Mouse (Mus musculus): ENCODE measurements around the gene Cyb5d1.

The Cyb5d1 gene

DNA sequence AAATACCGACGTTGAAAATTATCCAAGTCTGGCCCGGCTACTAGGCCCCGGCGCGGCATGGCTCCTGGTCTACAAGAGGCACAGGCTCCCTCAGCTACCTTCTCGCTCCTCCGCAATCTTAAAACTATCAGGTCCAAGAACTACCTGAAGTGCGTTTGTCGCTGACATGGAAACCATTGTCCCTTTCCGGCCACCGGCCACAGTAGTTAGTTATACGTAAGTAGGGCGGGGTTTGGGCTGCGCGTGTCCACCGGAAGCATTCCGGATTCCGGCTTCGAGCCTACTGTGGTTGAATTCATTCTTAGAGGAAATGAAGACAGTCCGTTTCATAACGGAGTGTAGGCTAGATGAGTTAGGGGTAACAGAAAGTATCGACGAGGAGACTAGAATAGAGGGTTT lies at the start of gene Cyb5d1, which contains the start of gene Naa38:
Gene Cyb5d1, minus strand, starts transcription at position 397 of the 399 bp plus-strand sequence.
Gene Naa38, plus strand, starts transcription at position 253 of the 399 bp plus-strand sequence.
- peak; percentile 94 for DNase-seq

DNA sequence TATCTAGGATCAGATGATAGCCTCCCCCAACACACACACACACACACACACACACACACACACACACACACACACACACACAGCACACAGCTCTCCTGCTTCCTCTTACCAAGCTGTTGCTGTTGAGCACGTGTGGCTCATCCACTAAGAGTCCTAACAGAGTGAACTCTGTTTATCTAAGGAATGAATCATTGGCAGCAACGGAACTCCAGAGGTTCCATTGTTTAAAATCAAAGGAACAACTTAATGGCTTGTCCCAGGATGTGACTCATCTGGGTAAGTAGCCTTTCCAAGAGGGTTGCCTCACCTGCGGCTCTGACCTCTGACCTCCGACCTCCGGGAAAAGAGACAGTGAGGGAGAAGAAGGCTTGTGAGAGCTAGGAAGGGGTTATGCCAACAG lies 47.9 kb upstream of the Cyb5d1 start:
- no peak for DNase-seq

DNA sequence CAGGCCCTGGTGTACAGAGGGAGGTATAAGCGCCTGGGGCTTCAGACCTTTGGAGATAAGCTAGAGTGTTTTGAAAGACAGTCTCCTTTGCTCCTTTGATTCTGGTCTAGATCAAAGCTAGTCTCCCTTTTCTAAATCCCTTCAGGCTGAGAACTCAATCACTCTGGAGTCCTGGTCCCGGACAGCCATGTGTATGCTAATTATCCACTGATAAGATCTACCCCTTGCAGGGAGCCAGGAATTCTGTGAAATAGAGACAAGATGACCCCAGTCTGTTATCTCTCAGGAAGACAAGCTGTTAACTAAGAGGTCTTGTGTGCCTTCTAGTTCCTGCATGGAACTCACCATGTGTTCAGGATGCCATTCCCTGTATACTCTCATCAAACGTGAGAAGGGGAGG lies 41.9 kb upstream of the Cyb5d1 start:
- DNase-seq: no peak

DNA sequence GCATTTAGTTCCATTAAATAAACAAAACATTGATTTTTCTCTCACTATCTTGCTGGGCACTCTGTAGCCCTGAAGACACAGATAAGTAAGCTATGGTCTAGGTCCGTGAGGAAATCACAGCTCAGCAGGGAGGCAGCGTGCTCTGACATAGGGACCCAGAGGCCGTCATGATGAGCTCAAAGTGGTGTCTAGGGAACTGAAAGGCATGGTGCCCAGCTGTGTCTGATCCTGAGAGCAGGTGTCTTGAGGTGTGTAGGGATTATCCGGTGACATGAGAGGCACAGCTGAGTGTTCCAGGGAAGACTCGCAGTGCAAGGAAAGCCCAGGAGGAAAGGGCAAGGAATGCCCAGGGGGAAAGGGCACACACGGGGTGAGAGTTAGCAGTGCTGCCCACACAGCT lies 37.8 kb upstream of the Cyb5d1 start:
- no peak for DNase-seq

- DNase-seq: no peak
These were observed 37.2 kb upstream of the Cyb5d1 start for GRCm38 (mm10) chr11:69432640-69432982.

GRCm38 (mm10) chr11:69431829-69432639 lies 36.6 kb upstream of the Cyb5d1 start:
- DNase-seq: peak; percentile 80

DNA sequence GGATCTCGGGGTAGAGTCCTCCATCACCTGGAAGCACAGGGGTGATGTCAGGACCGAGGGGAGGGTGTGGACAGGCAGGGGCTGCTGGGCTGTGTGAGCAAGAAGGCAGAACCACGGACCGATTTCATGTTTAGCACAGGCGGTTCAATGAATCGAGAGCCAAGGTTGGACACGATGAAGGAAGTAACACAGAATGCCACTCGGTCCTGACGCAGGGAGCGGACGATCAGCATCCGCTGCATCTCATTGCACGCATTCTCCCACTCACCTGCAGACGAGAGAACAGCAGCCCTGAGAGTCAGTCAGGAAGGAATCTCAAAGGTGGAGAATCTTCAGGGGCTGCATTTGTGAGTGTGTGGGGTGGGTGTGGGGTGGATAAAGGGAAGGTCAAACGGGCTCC lies 35.2 kb upstream of the Cyb5d1 start:
- no peak for DNase-seq

DNA sequence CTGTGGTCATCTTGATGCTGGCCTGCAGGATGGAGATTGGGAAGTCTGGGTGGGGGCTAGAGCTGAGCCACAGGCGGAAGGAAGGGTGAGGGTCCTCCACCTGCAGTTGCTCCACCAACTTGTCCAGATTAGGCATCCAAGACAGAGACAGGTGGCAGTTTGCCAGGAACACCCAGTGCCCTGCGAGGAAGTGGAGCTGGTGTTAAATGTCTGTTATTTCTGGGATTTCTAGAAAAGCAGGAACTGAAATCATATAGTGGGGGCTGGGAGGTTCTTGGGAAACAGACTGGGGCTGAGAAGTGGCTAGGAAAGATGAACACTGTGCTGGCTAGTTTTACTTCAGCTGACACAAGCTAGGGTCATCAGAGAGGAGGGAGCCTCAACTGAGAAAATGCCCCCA lies 33.9 kb upstream of the Cyb5d1 start:
- no peak for DNase-seq

DNA sequence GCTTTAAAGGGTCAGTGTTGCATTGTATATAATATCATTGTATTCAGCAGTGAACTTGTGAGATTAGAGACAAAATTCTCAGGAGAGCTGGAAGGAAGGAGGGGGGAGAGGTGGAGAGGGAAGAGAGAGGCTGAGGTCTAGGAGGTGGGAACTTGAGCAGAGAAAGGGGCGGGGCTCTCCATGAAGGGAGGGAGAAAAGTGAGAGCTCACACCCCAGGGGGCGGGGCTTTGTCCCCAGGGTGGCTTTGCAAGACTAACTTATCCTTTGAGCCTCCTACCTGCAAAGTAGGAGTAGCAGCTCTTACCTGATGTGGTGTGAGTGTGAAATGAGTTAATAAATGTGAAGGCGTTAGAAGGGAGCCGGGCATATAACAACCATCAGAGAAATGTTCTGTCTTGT lies 33.3 kb upstream of the Cyb5d1 start:
- peak; percentile 82 for DNase-seq

GRCm38 (mm10) chr11:69426246-69426645 lies 30.8 kb upstream of the Cyb5d1 start:
- DNase-seq: no peak

GRCm38 (mm10) chr11:69423885-69424284 lies 28.5 kb upstream of the Cyb5d1 start:
- no peak for DNase-seq

GRCm38 (mm10) chr11:69422842-69423241 lies 27.4 kb upstream of the Cyb5d1 start:
- DNase-seq: no peak

GRCm38 (mm10) chr11:69421131-69421977 lies 25.9 kb upstream of the Cyb5d1 start:
- DNase-seq: no peak

- DNase-seq: no peak
These were observed 25.1 kb upstream of the Cyb5d1 start for GRCm38 (mm10) chr11:69420554-69421000.

- DNase-seq: peak; percentile 70
These were observed 24.6 kb upstream of the Cyb5d1 start for GRCm38 (mm10) chr11:69419813-69420553.

DNA sequence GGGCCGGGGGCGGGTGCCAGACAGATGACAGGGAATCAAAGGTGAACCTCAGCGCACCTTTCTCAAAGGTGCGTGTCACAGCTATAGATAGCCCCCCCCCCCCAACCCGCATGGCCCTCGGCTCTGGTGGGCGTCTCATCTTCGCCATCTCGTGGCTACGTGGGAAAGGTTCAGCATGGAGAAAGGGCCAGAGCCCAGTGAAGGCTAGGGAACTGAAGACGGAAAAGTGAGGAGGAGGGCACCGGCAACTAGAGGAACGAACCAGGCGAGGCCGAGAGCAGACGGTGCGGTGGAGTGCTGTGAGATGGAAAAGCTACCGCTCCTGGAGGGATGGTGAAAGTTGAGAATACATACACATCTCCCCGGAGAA lies 24.0 kb upstream of the Cyb5d1 start:
- peak; percentile 53 for DNase-seq

- peak; percentile 98 for DNase-seq
These were observed 23.3 kb upstream of the Cyb5d1 start for GRCm38 (mm10) chr11:69418481-69419442.

GRCm38 (mm10) chr11:69417449-69418384 lies 22.3 kb upstream of the Cyb5d1 start:
- peak; percentile 98 for DNase-seq

GRCm38 (mm10) chr11:69416921-69417448 lies 21.6 kb upstream of the Cyb5d1 start:
- no peak for DNase-seq

- no peak for DNase-seq
These were observed 21.1 kb upstream of the Cyb5d1 start for GRCm38 (mm10) chr11:69416509-69416908.

Data from kidney, adult 11 months (tissue).